Mouse (Mus musculus) heart, postnatal 0 days (tissue): ENCODE measurements around the gene Plekha5.

Source experiments
- CTCF ChIP-seq: IDR thresholded peaks from 2 replicates; pipeline ENCODE4 v1.5.1; 2016; ENCODE audit warnings: antibody characterized with exemption, control low read depth, low read depth
- EP300 ChIP-seq: IDR thresholded peaks from 2 replicates; pipeline ENCODE4 v1.6.1; 2016; ENCODE audit warnings: antibody characterized with exemption, low read depth

DNA sequence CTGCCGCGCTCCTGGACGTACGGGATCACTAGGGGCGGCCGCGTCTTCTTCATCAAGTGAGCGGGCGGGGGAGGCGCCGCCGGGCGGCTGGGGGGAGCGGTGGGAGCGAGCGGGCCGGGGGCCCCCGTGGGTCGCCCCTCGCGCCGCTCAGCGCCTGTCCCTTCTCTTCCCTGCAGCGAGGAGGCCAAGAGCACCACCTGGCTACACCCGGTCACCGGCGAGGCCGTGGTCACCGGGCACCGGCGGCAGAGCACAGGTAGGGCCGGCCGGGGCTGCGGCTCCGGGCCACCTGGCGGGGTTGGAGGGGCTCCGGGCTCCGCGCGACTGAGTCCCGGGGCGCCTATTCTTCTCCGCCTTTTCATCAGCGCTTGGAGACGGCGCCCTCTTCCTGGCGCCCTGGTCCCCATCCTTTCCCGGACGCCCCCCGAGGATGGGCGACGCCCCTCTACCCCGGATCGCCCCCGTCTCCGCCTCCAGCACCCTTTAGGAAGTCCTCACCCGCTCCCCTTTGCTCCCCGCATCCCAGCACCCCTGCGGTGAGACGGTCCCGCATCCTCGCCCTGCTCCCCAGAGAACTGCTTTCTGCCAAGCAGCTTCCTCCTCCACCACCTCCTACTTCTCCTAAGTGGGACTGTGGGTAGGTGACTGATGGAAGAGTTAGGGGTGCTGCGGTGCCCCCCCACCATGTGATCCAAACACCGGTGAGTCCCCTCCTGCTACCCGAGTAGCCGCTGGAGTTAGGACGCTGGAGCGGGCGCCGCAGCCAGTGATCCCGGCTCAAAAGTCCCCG lies 542 bp downstream of the Plekha5 start:
- TF ChIP-seq EP300 (no peak), CTCF (no peak)
